Mouse (Mus musculus): ENCODE results near the gene Grasp.

Gene Grasp

GRCm38 (mm10) chr15:101224006-101224906 is at the start of gene Grasp:
TSS of gene Grasp (plus strand) at chr15:101224188.
- DNase-seq (ENCODE audit: low spot score in 2 of 2), result peak; percentile 77 to 86

DNA sequence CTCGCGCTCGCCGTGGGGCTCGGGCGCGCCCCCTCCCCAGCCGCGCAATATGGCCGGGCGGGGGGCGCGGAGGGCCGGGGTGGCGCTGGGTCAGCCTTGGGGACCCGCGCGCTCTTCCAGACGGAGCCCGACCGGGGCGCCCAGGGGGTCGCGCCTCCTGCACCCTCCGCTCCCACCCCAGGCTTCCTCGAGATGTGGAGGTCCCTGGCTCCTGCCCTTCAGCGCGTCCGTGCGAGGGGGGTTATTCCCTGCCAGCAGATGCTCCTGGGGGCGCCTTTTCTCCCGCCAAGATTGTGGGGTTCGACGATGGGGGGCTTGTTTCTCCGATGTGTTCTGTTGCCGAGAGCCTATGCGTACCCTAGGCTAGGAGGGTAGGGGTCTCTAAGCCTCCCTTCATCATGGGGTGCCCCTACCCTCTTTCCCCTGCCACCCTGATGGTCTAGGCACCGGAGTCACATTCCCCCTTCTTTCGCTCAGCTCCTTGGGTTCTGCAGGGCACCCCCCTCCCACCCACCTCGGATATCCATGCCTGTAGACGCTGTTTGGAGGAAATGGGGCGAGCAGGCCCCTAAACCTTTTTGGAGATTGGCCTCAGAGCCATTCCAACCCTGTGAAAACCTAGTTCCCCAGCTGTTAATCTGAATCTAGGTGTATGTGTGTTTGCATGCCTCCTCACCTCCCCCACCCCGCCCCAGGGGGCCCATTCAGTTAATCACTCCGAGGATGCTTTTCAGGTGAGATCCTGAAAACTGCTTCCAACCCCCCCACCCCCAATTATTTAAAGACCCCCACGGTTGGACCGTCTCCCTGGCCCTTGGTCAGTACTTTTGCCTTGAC is 49.5 kb upstream of the Grasp start:
- DNase-seq (ENCODE audit: low spot score in 2 of 2), result no peak

- no peak for DNase-seq (ENCODE audit: low spot score in 2 of 2)
These were observed 48.9 kb upstream of the Grasp start for GRCm38 (mm10) chr15:101175131-101175460.

DNA sequence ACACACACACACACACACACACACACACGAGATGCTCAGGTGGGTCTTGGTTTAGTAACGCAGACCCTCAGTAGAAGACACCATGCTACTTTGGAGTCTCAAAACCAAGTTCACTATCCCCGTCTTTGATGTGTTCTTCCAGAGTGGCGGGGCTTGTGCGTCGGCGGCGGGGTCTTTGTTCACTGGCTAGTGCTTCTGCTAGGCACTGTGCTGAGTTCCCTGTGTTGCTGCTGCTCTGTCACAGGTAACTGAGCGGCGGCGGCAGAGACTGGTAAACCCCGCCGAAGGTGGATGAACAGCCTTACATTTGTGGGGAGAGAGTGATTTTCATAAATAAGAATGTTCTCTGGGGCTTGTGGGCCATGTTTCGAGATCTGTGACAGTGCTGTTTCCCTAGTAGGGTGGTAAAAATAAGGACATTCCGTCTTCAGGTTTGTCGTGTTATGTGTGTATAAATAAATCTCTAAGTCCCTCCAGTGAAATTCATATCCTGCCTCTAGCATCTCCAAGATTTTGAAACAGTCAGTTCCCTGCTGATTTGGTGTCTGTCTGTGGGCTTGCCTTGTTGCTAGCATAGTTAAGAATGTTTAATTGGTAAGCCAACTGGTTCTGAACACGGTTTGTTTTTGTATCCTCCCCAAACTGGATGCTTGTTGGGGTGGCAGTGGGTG is 48.2 kb upstream of the Grasp start:
- DNase-seq (ENCODE audit: low spot score in 2 of 2), result no peak

- DNase-seq (ENCODE audit: low spot score in 2 of 2), result no peak
These were observed 47.7 kb upstream of the Grasp start for GRCm38 (mm10) chr15:101176284-101176680.

- no peak for DNase-seq (ENCODE audit: low spot score in 2 of 2)
These were observed 46.9 kb upstream of the Grasp start for GRCm38 (mm10) chr15:101176795-101177691.

GRCm38 (mm10) chr15:101180363-101181105 is 43.5 kb upstream of the Grasp start:
- no peak for DNase-seq (ENCODE audit: low spot score in 2 of 2)

GRCm38 (mm10) chr15:101181106-101181466 is 42.9 kb upstream of the Grasp start:
- DNase-seq (ENCODE audit: low spot score in 2 of 2), result no peak

DNA sequence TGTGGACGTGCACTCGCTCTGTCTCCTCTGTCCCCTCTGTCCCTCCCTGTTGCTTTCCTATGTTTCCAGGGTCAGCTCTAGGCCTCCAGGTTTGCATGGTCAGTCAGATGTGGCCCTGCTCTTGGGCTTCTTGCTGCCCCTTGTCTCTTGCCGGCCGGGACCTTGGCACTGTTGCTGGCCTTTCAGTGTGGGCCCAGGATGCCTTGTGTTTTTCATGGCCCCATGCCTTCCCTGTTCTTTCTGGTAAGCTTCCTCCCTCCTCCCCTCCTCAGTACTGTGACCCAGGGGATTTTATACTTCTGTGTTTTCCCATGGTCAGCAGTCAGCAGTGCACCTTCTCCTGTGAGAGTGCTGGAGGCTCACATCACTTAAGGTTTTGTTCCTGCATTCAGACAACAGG is 42.5 kb upstream of the Grasp start:
- DNase-seq (ENCODE audit: low spot score in 2 of 2), result no peak

DNA sequence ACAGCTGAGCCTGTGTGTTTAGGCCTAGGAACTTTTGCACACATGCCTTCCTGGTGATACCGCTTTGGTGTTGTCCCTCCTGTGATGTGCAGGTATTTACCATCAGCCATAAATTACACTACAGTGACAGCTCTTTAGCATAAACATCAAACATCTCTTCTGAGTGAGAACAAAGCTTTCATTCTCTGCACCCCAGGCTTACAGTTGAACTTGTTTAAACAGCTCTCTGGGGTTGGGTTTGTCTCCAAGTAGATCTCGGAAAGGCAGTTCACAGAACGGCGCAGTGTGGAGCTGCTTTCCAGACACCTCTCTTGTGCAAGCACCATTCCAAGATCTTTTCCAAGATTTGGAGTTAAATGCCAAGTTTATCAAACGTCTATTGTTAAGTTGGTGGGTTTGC is 41.3 kb upstream of the Grasp start:
- DNase-seq (ENCODE audit: low spot score in 2 of 2), result no peak

DNA sequence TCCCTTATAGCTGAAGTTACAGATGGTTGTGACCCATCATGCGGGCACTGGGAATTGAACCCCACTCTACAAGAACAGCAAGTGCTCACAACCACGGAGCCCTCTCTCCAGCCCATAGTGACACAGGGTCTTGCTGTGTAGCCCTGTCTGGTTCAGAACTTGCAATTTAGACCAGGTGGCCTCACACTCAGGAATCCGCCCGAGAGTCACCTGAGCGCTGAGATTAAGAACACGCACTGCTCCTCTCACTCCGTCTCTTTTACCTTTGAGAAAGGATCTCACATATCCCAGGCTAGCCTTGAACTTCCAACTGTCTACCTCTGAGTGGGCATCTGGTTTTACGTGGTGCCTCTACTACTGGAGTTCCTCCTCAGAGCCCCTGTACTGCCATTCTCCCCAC is 39.7 kb upstream of the Grasp start:
- DNase-seq (ENCODE audit: low spot score in 2 of 2), result no peak

- DNase-seq (ENCODE audit: low spot score in 2 of 2), result no peak
These were observed 38.4 kb upstream of the Grasp start for GRCm38 (mm10) chr15:101185549-101185948.

GRCm38 (mm10) chr15:101187907-101188306 is 36.1 kb upstream of the Grasp start:
- DNase-seq (ENCODE audit: low spot score in 2 of 2), result no peak

- no peak for DNase-seq (ENCODE audit: low spot score in 2 of 2)
These were observed 33.8 kb upstream of the Grasp start for GRCm38 (mm10) chr15:101189981-101190761.

DNA sequence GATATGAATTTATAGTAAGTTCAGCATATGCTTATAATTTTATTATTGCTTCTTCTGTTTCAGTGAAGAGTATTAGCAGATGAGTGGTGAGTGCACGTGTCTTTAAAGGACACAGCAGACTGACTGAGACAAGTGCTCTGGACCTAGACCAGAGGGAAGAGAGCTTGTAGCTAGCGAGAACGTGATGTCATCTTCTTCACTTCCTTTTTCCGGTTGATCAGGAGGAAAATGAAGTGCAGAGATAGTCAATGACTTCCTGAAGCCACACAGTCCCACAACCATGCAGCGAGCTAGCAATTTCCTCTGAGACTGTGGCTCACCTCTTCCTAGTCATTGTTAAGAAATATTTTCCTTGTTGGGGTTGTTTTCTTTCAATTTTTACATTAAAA is 33.2 kb upstream of the Grasp start:
- no peak for DNase-seq (ENCODE audit: low spot score in 2 of 2)

GRCm38 (mm10) chr15:101191459-101192259 is 32.3 kb upstream of the Grasp start:
- no peak for DNase-seq (ENCODE audit: low spot score in 2 of 2)

DNA sequence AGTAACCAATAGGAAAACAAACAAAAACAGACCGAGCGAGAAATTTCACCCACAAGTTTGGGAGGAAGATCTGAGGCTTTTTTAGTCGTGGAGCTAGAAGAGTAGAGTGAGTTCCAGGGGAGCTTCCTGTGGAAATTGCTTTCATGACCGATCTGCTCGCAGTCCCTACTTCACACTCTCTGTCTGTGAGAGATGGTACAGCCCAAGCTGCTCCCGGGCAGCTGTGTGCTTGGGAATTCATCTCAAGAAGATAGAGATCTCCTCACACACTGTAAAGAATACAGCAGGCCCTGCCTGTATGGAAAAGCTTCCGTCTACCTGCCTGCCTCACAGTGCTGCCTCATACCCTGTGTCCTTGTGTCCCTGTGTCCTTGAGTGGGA is 31.7 kb upstream of the Grasp start:
- no peak for DNase-seq (ENCODE audit: low spot score in 2 of 2)

- no peak for DNase-seq (ENCODE audit: low spot score in 2 of 2)
These were observed 31.3 kb upstream of the Grasp start for GRCm38 (mm10) chr15:101192651-101193050.

DNA sequence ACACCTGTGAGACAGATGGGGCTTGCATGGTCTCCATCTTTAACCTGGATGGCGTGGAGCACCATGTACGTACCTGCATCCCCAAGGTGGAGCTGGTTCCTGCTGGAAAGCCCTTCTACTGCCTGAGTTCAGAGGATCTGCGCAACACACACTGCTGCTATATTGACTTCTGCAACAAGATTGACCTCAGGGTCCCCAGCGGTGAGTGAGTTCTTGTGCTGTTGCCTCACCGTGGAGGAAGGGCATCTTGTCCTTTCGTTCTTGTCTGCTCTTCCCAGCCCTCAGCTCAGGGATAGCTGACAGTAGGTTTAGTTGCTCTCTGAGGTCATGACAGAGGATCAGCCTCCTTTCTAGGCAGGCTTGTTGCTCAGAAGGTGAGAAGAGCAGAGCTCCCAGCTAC is 30.0 kb upstream of the Grasp start:
- DNase-seq (ENCODE audit: low spot score in 2 of 2), result no peak

Measured in frontal cortex, postnatal 25 days (tissue).